Mouse (Mus musculus) CH12.LX (cell line): ENCODE data around the gene Shc2. TPM values are rescaled to one million over a fixed set of nuclear protein-coding genes. Genes with fewer than 3 reads are reported as not detected.

ENCODE experiments used
- DNase-seq: peaks from one replicate; pipeline ENCODE4 v3.0.0-alpha.2; 2013; ENCODE audit errors: extremely low read depth
- H3K27ac ChIP-seq: 2 replicates; pipeline ENCODE4 v1.5.1; 2012; ENCODE audit warnings: low read depth, mild to moderate bottlenecking, control low read depth, moderate library complexity; ENCODE audit not compliant: insufficient read depth
- H3K27me3 ChIP-seq: replicated peaks from 2 replicates; pipeline ENCODE3; 2012; ENCODE audit warnings: inconsistent platforms
- H3K36me3 ChIP-seq, 2 experiments: replicated peaks in 1 of 2; 2 replicates each; pipeline versions ENCODE3 to v1.6.1; 2012; ENCODE audit warnings: inconsistent platforms in 1 of 2, low read length in 1 of 2, mild to moderate bottlenecking in 1 of 2, mixed read lengths in 1 of 2, moderate library complexity in 1 of 2; ENCODE audit not compliant: control insufficient read depth in 1 of 2, insufficient read depth in 1 of 2
- H3K4me1 ChIP-seq, 2 experiments: 2 replicates each; pipeline ENCODE4 v1.6.1; 2012; ENCODE audit warnings: inconsistent platforms in 1 of 2, moderate library complexity in 1 of 2; ENCODE audit not compliant: insufficient read depth in 2 of 2, control insufficient read depth in 1 of 2
- H3K4me2 ChIP-seq: 2 replicates; pipeline ENCODE4 v1.6.1; 2012; ENCODE audit warnings: low read depth, mild to moderate bottlenecking, control low read depth; ENCODE audit not compliant: poor library complexity, insufficient read depth, severe bottlenecking
- H3K4me3 ChIP-seq, 3 experiments: fragments of 150-350 bp in 1 of 3; sonication (generic) in 1 of 3; replicated peaks in 1 of 3; 2 replicates each; pipeline versions ENCODE3 to v1.5.1; 2011 to 2012; ENCODE audit warnings: low read depth in 2 of 3, low read length in 2 of 3, mild to moderate bottlenecking in 2 of 3, moderate library complexity in 2 of 3, control low read depth in 1 of 3, improper control_type of control experiment in 1 of 3, inconsistent platforms in 1 of 3, mixed read lengths in 1 of 3; ENCODE audit not compliant: poor library complexity in 1 of 3
- H3K79me2 ChIP-seq: replicated peaks from 2 replicates; pipeline ENCODE4 v1.6.1; 2012; ENCODE audit warnings: mild to moderate bottlenecking, moderate library complexity; ENCODE audit not compliant: control insufficient read depth, poor library complexity, insufficient read depth, severe bottlenecking; ENCODE audit errors: extremely low read depth
- H3K9ac ChIP-seq: 2 replicates; pipeline ENCODE4 v1.6.1; 2012; ENCODE audit warnings: low read depth, mild to moderate bottlenecking, control low read depth, moderate library complexity; ENCODE audit not compliant: insufficient read depth
- H3K9me3 ChIP-seq: replicated peaks from 2 replicates; pipeline ENCODE3; 2012; ENCODE audit warnings: low read length, inconsistent platforms, mixed read lengths
- BHLHE40 ChIP-seq: IDR thresholded peaks from 2 replicates; pipeline ENCODE4 v1.6.1; 2011; ENCODE audit warnings: mild to moderate bottlenecking, low read depth, low read length, improper control_type of control experiment
- CHD1 ChIP-seq: IDR thresholded peaks from 2 replicates; pipeline ENCODE4 v1.6.1; 2012; ENCODE audit warnings: low read depth, low read length, improper control_type of control experiment, inconsistent platforms
- CHD2 ChIP-seq: IDR thresholded peaks from 2 replicates; pipeline ENCODE4 v1.6.1; 2011; ENCODE audit warnings: low read length, improper control_type of control experiment
- E2F4 ChIP-seq: IDR thresholded peaks from 2 replicates; pipeline ENCODE4 v1.6.1; 2011; ENCODE audit warnings: low read depth, low read length, improper control_type of control experiment; ENCODE audit not compliant: insufficient replicate concordance
- EP300 ChIP-seq: IDR thresholded peaks from 2 replicates; pipeline ENCODE4 v1.6.1; 2011; ENCODE audit warnings: low read length, improper control_type of control experiment
- ETS1 ChIP-seq: conservative IDR thresholded peaks from 2 replicates; pipeline ENCODE4 v1.6.1; 2012; ENCODE audit warnings: low read depth, mild to moderate bottlenecking, inconsistent platforms, low read length, improper control_type of control experiment, moderate library complexity
- HCFC1 ChIP-seq: IDR thresholded peaks from 2 replicates; pipeline ENCODE4 v1.6.1; 2012; ENCODE audit warnings: low read depth, mild to moderate bottlenecking, inconsistent platforms, low read length, improper control_type of control experiment
- IRF4 ChIP-seq: IDR thresholded peaks from 2 replicates; pipeline ENCODE4 v1.6.1; 2014; ENCODE audit warnings: low read depth, mild to moderate bottlenecking, inconsistent platforms, low read length, improper control_type of control experiment
- JUN ChIP-seq: IDR thresholded peaks from 2 replicates; pipeline ENCODE4 v1.6.1; 2011; ENCODE audit warnings: low read depth, mild to moderate bottlenecking, low read length, improper control_type of control experiment, moderate library complexity; ENCODE audit not compliant: insufficient read depth
- JUND ChIP-seq: conservative IDR thresholded peaks from 2 replicates; pipeline ENCODE4 v1.6.1; 2011; ENCODE audit warnings: low read depth, low read length, improper control_type of control experiment
- KAT2A ChIP-seq: IDR thresholded peaks from 2 replicates; pipeline ENCODE4 v1.6.1; 2012; ENCODE audit warnings: low read length, improper control_type of control experiment, inconsistent platforms; ENCODE audit not compliant: insufficient replicate concordance
- MAFK ChIP-seq: IDR thresholded peaks from 2 replicates; pipeline ENCODE4 v1.6.1; 2011; ENCODE audit warnings: low read length, improper control_type of control experiment; ENCODE audit not compliant: insufficient replicate concordance
- MAX ChIP-seq: IDR thresholded peaks from 2 replicates; pipeline ENCODE4 v1.6.1; 2011; ENCODE audit warnings: low read length, improper control_type of control experiment
- MAZ ChIP-seq: IDR thresholded peaks from 2 replicates; pipeline ENCODE4 v1.6.1; 2012; ENCODE audit warnings: low read depth, mild to moderate bottlenecking, inconsistent platforms, low read length, improper control_type of control experiment, moderate library complexity
- MEF2A ChIP-seq: IDR thresholded peaks from 2 replicates; pipeline ENCODE4 v1.6.1; 2014; ENCODE audit warnings: low read depth, mild to moderate bottlenecking, inconsistent platforms, low read length, improper control_type of control experiment, borderline replicate concordance
- MYC ChIP-seq: IDR thresholded peaks from 2 replicates; pipeline ENCODE4 v1.6.1; 2011; ENCODE audit warnings: low read depth, mild to moderate bottlenecking, improper control_type of control experiment, low read length
- NELFE ChIP-seq: IDR thresholded peaks from 2 replicates; pipeline ENCODE4 v1.6.1; 2011; ENCODE audit warnings: low read depth, low read length, improper control_type of control experiment
- NRF1 ChIP-seq: IDR thresholded peaks from 2 replicates; pipeline ENCODE4 v1.6.1; 2014; ENCODE audit warnings: low read depth, mild to moderate bottlenecking, inconsistent platforms, low read length, improper control_type of control experiment, moderate library complexity
- POLR2A ChIP-seq: IDR thresholded peaks from 2 replicates; pipeline ENCODE4 v1.6.1; 2011; ENCODE audit warnings: low read depth, mild to moderate bottlenecking, improper control_type of control experiment, low read length
- POLR2AphosphoS2 ChIP-seq: IDR thresholded peaks from 2 replicates; pipeline ENCODE4 v1.6.1; 2011; ENCODE audit warnings: low read depth, low read length, improper control_type of control experiment
- RCOR1 ChIP-seq: conservative IDR thresholded peaks from 2 replicates; pipeline ENCODE4 v1.6.1; 2012; ENCODE audit warnings: low read depth, mild to moderate bottlenecking, inconsistent platforms, low read length, improper control_type of control experiment
- SMC3 ChIP-seq: IDR thresholded peaks from 2 replicates; pipeline ENCODE4 v1.6.1; 2011; ENCODE audit warnings: low read depth, low read length, improper control_type of control experiment
- TCF12 ChIP-seq: IDR thresholded peaks from 2 replicates; pipeline ENCODE4 v1.6.1; 2014; ENCODE audit warnings: low read depth, mild to moderate bottlenecking, inconsistent platforms, low read length, improper control_type of control experiment
- UBTF ChIP-seq: IDR thresholded peaks from 2 replicates; pipeline ENCODE4 v1.6.1; 2012; ENCODE audit warnings: low read depth, mild to moderate bottlenecking, inconsistent platforms, low read length, improper control_type of control experiment, moderate library complexity
- USF2 ChIP-seq: conservative IDR thresholded peaks from 2 replicates; pipeline ENCODE4 v1.6.1; 2011; ENCODE audit warnings: low read depth, low read length, improper control_type of control experiment
- ZC3H11A ChIP-seq: IDR thresholded peaks from 2 replicates; pipeline ENCODE4 v1.6.1; 2012; ENCODE audit warnings: low read depth, mild to moderate bottlenecking, inconsistent platforms, low read length, improper control_type of control experiment
- ZKSCAN1 ChIP-seq: IDR thresholded peaks from 2 replicates; pipeline ENCODE4 v1.6.1; 2012; ENCODE audit warnings: low read depth, inconsistent platforms, low read length, improper control_type of control experiment, borderline replicate concordance
- ZMIZ1 ChIP-seq: IDR thresholded peaks from 2 replicates; pipeline ENCODE4 v1.6.1; 2012; ENCODE audit warnings: low read depth, mild to moderate bottlenecking, inconsistent platforms, low read length, improper control_type of control experiment
- dilution Hi-C: fragments of 300-500 bp; cut with MboI; formaldehyde crosslinking; loops from 2 replicates; pipeline ENCODE4 v1.14.3; 2020; ENCODE audit warnings: low sequenced_read_pairs; ENCODE audit not compliant: extremely low pct_unique_long_range_greater_than_20kb, extremely low pct_ligation_motif_present
- in situ Hi-C: fragments of 300-500 bp; cut with MboI; formaldehyde crosslinking; loops from 3 replicates; pipeline ENCODE4 v1.14.3; 2019; ENCODE audit warnings: low sequenced_read_pairs, low pct_ligation_motif_present, low pct_unique_long_range_greater_than_20kb, mixed read lengths
- polyA plus RNA-seq: library from polyadenylated mRNA; unstranded; fragments of >175 nt; gene quantifications from 2 replicates; pipeline ENCODE4 v1.2.1, GENCODE M21; 2012; ENCODE audit warnings: low read depth; ENCODE audit not compliant: insufficient read length
- total RNA-seq, 2 experiments: library from RNA; depleted of rRNA; stranded (reverse); fragments of 300-350 nt in 1 of 2; fragments of >200 nt in 1 of 2; gene quantifications; 2 replicates each; pipeline ENCODE4 v1.2.3; 2012 to 2014

The Shc2 gene
- total and polyA plus RNA-seq, 3 experiments, result not detected

DNA sequence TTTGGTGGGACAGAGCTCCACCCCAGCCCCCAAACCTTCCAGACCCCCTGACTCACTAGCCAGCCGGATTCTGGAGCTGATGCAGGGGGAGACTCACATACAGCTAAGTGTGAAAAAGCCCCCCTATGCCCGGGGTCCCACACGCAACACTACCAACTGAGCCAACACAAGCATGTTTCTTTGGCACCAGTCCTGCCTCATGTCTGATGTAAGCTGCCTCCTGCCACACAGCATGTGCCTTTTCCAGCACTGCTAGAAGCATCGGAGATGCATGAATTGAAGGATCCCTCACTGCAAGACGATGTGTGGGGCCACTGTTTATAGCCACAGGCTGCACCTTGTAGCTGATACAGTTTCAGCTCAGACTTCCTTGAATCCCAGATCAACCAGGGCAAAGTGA, 9.3 kb downstream of the Shc2 start:
- TF ChIP-seq MYC, result no peak
- no peak for TF ChIP-seq SMC3
- TF ChIP-seq POLR2A, result no peak
- TF ChIP-seq USF2, result no peak
- TF ChIP-seq KAT2A, result no peak
- TF ChIP-seq NRF1, result no peak
- no peak for TF ChIP-seq POLR2AphosphoS2
- no peak for TF ChIP-seq MEF2A
- TF ChIP-seq UBTF, result no peak
- no peak for TF ChIP-seq MAFK
- TF ChIP-seq MAX, result no peak
- TF ChIP-seq TCF12, result no peak
- no peak for TF ChIP-seq ETS1
- no peak for TF ChIP-seq JUND
- in situ Hi-C loops, result no loop called here
- no peak overlapping the region for H3K4me2 ChIP-seq
- no peak overlapping the region for H3K9ac ChIP-seq
- no peaks in the 10 kb centered on the region for H3K4me1 ChIP-seq
- peaks cover 94% of the 10 kb centered on the region for H3K27me3 ChIP-seq
- peaks cover 5% of the 10 kb centered on the region for H3K9me3 ChIP-seq
- H3K36me3 ChIP-seq, result no peaks in the 10 kb centered on the region
- dilution Hi-C loops, result no loop called here
- H3K4me3 ChIP-seq, result no peak overlapping the region
- DNase-seq, result no peak
- H3K27ac ChIP-seq, result no peak overlapping the region
- H3K79me2 ChIP-seq, result no peaks in the 10 kb centered on the region

DNA sequence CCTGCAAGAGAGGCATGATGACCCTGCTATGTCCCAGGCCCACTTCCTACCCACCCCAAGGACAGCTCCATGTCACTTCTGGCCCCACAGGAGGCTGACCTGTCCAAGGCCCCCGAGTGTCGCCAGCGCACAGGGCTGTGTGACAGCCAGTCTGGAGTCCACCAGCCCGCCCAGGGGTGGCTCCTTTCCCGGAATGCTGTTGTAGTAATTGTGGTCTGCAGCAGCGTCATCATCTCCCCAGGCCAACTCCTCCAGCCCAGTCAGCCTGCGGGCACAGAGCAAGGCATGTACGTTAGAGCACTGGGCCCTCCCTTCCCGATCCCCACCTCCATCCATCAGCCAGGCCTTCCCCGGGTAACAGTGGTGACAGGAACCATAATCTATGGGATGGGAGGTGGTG, 11.6 kb downstream of the Shc2 start:
- TF ChIP-seq KAT2A (no peak), MAZ (no peak), CHD1 (no peak), UBTF (no peak), SMC3 (no peak), EP300 (no peak), BHLHE40 (no peak), ZC3H11A (no peak), E2F4 (no peak), NELFE (no peak), ZMIZ1 (no peak), IRF4 (no peak), JUN (no peak), ZKSCAN1 (no peak), NRF1 (no peak), CHD2 (no peak), JUND (no peak), RCOR1 (no peak), HCFC1 (no peak)
- TF ChIP-seq, all 38 proteins: peak for 0
- Histone ChIP-seq H3K36me3 (no peaks in the 10 kb centered on the region), H3K4me1 (no peaks in the 10 kb centered on the region), H3K9ac (no peak overlapping the region), H3K27ac (no peak overlapping the region), H3K4me3 (no peak overlapping the region), H3K79me2 (no peaks in the 10 kb centered on the region), H3K27me3 (peaks cover 95% of the 10 kb centered on the region), H3K4me2 (no peak overlapping the region), H3K9me3 (peaks cover 5% of the 10 kb centered on the region)
- no peak for DNase-seq
- in situ Hi-C loops, result no loop called here
- dilution Hi-C loops, result no loop called here
